Mouse (Mus musculus) lung, embryonic 14.5 days (tissue): ENCODE data around the gene Sirpb1a. TPM values are rescaled to one million over a fixed set of nuclear protein-coding genes. Genes with fewer than 3 reads are reported as not detected.

ENCODE experiments used
- ATAC-seq: fragments of 200-750 bp; cut with Nextera tagmentation; 2 replicates; pipeline ENCODE4 v1.8.0; 2017; ENCODE audit warnings: mild to moderate bottlenecking, moderate TSS enrichment, moderate library complexity; ENCODE audit not compliant: insufficient read depth
- DNase-seq: peaks from one replicate; pipeline ENCODE4 v3.0.0-alpha.2; 2015
- H3K27ac ChIP-seq: fragments of 300-500 bp; sonication (generic); 2 replicates; pipeline ENCODE4 v1.5.1; 2014; ENCODE audit warnings: low read depth, mild to moderate bottlenecking, moderate library complexity
- H3K27me3 ChIP-seq: fragments of 300-500 bp; sonication (generic); 2 replicates; pipeline ENCODE4 v1.6.1; 2014; ENCODE audit warnings: low read length, control low read depth; ENCODE audit not compliant: insufficient read depth
- H3K36me3 ChIP-seq: fragments of 300-500 bp; sonication (generic); 2 replicates; pipeline ENCODE4 v1.6.1; 2014; ENCODE audit warnings: control low read depth; ENCODE audit not compliant: insufficient read depth
- H3K4me1 ChIP-seq: fragments of 300-500 bp; sonication (generic); 2 replicates; pipeline ENCODE4 v1.6.1; 2014; ENCODE audit warnings: antibody characterized with exemption, control low read depth; ENCODE audit not compliant: insufficient read depth
- H3K4me2 ChIP-seq: fragments of 300-500 bp; sonication (generic); 2 replicates; pipeline ENCODE4 v1.6.1; 2014; ENCODE audit warnings: mild to moderate bottlenecking
- H3K4me3 ChIP-seq: fragments of 300-500 bp; sonication (generic); 2 replicates; pipeline ENCODE4 v1.5.1; 2014; ENCODE audit warnings: low read depth, low read length
- H3K9ac ChIP-seq: fragments of 300-500 bp; sonication (generic); 2 replicates; pipeline ENCODE4 v1.6.1; 2014
- H3K9me3 ChIP-seq: fragments of 300-500 bp; sonication (generic); 2 replicates; pipeline ENCODE4 v1.6.1; 2016; ENCODE audit warnings: low read depth, low read length, control low read depth
- CTCF ChIP-seq: IDR thresholded peaks from 2 replicates; pipeline ENCODE4 v1.5.1; 2016; ENCODE audit warnings: antibody characterized with exemption, low read depth
- WGBS: fragments of 180-500 bp; shearing (Covaris S2); extraction: QIAGEN DNeasy Blood & Tissue Kit; methylation state at CpG from one replicate; pipeline ENCODE4 v1.1.7; 2014; 5-methylcytosine and 5-hydroxymethylcytosine counted together
- polyA plus RNA-seq: library from polyadenylated mRNA; unstranded; fragments of >200 nt; fragmentation: Nextera tagmentation; extraction: Ambion mirVana; gene quantifications from 2 replicates; pipeline ENCODE4 v1.2.1, GENCODE M21; 2014

Sirpb1a gene
- polyA plus RNA-seq, 1 experiment from 2014 or later: not detected

DNA sequence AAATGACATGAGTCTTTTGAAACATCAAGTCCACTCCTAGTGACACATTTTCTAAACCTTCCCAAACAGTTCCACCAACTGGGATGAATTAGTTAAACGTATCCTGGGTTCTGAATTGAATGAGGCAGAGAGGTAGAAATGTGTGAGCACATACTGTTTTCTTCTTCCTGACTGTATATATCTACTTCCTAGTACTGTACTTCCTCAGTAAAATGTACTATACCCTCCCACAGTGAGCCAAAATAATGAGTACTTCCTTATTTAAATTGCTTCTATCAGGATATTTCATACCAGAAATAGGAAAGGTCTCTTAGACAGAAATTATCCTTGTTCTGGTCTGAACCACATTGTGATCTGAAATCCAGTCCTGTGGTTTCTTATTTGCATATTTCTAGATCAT is 86.0 kb downstream of the Sirpb1a start:
- Histone ChIP-seq H3K36me3 (no peaks in the 10 kb centered on the region), H3K9me3 (no peaks in the 10 kb centered on the region), H3K4me1 (no peaks in the 10 kb centered on the region), H3K27ac (no peak overlapping the region), H3K9ac (no peak overlapping the region), H3K4me2 (no peak overlapping the region), H3K27me3 (no peaks in the 10 kb centered on the region), H3K4me3 (no peak overlapping the region)
- no peak for ATAC-seq
- no peak for TF ChIP-seq CTCF
- 63% methylated on average over 1 of the region's 1 CpGs for WGBS
- no peak for DNase-seq

DNA sequence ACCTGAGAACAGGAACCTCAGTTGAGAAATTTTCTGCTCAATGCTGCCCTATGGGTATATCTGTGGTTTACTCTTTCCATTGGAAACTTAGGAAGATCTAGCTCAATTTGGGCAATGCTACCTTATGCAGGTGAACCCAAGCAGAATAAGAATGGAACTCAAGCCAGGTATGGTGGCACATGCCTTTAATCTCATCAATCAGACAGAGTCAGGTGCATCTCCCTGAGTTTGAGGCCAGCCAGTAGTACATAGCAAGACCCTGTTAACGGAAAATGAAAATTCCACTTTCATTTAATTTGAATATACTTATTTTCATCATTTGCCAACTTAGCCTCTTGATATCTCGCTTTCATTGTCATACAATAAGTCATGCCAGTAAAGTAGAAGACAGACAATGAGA is 92.1 kb downstream of the Sirpb1a start:
- 59% methylated on average over 2 of the region's 2 CpGs for WGBS
- TF ChIP-seq CTCF: no peak
- no peak for ATAC-seq
- Histone ChIP-seq H3K4me2 (no peak overlapping the region), H3K27me3 (no peaks in the 10 kb centered on the region), H3K9ac (no peak overlapping the region), H3K4me1 (no peaks in the 10 kb centered on the region), H3K27ac (no peak overlapping the region), H3K9me3 (no peaks in the 10 kb centered on the region; the same call in 1 of the 2 replicates), H3K36me3 (no peaks in the 10 kb centered on the region), H3K4me3 (no peak overlapping the region)
- no peak for DNase-seq

DNA sequence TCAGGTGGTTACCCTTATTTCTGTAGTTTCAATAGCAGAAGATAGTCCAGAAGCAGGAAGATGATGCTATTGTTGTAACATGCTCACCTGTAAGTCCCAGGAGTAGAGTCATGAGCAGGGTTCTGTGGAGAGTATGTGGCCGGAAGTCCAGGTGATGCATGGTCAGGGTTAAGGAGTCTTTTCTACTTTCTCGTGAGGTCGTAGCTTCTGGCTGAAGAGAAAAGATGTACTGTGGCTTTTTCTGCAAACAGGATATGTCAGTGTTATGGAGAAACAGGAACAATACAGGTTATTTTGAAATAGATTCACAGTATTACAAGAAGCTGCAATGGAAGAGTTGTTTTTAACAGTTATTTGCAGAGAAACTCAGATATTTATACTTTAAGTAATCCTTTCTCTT is 94.3 kb downstream of the Sirpb1a start, which contains the start of gene Gm9733:
Gene Gm9733 (minus strand): TSS at position 240 of the 400 bp plus-strand sequence.
- no peak for ATAC-seq
- DNase-seq: no peak
- H3K27ac ChIP-seq: no peak within 1 kb of the TSS
- 83% methylated on average over 3 of the region's 3 CpGs for WGBS
- H3K4me2 ChIP-seq: no peak within 1 kb of the TSS
- no peaks in the 10 kb centered on the region; the same call in 1 of the 2 replicates for H3K9me3 ChIP-seq
- H3K4me1 ChIP-seq: no peaks in the 10 kb centered on the region
- no peaks in the 10 kb centered on the region for H3K27me3 ChIP-seq
- no peak for TF ChIP-seq CTCF
- H3K9ac ChIP-seq: no peak within 1 kb of the TSS
- no peak within 1 kb of the TSS for H3K4me3 ChIP-seq
- no peaks in the 10 kb centered on the region for H3K36me3 ChIP-seq

DNA sequence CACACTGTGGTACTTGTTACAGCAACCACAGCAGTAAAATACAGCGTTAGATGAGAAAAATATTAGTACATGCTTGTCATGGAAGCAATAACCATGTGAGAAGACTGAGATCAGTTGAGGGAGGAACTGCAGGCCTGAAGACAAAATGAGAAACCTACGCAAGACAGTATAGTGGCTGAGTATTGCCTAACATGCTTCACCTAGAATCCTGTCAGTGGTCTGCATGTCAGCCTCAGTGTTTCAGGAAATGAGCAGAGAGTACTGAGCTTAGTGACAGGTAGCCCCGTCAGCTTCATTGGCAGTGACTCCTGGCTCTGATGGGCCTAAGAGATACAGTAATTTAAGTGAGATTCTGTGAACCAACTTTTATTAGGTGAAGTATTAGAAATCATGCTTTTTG is 94.8 kb downstream of the Sirpb1a start:
- DNase-seq: no peak
- H3K27me3 ChIP-seq: no peaks in the 10 kb centered on the region
- no peaks in the 10 kb centered on the region; the same call in 1 of the 2 replicates for H3K9me3 ChIP-seq
- H3K27ac ChIP-seq: no peak overlapping the region
- H3K4me3 ChIP-seq: no peak overlapping the region
- no peak for ATAC-seq
- no peak overlapping the region for H3K4me2 ChIP-seq
- no peaks in the 10 kb centered on the region for H3K4me1 ChIP-seq
- 66% methylated on average over 3 of the region's 3 CpGs for WGBS
- H3K36me3 ChIP-seq: no peaks in the 10 kb centered on the region
- no peak for TF ChIP-seq CTCF
- H3K9ac ChIP-seq: no peak overlapping the region

DNA sequence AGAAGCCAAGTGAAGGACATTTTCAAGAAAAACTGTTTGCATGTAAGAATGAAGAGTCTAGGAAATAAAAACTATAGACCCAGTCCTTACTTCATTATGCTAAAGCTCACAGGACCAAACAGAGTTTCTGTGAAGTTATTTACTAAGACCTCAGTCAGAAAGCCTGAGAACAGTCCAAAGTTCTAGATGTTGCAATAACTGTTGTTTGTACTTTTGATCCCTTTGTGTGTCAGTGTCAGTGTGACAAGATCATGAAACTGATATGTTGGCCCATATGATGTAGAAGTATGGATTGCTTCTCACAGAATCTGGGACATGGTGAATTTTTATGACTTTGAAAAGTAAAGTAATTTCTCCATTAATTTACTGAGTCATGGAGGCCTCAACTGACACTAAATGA is 96.8 kb downstream of the Sirpb1a start:
- Histone ChIP-seq H3K36me3 (no peaks in the 10 kb centered on the region), H3K9me3 (no peaks in the 10 kb centered on the region), H3K4me3 (no peak overlapping the region), H3K4me1 (no peaks in the 10 kb centered on the region), H3K4me2 (no peak overlapping the region), H3K9ac (no peak overlapping the region), H3K27me3 (no peaks in the 10 kb centered on the region), H3K27ac (no peak overlapping the region)
- ATAC-seq: no peak
- no peak for DNase-seq
- TF ChIP-seq CTCF: no peak

Other genes starting within 250 kb of the Sirpb1a start
- not detected in 2 replicates for gene Gm9733, start 94.2 kb downstream of the Sirpb1a start, polyA plus RNA-seq
- gene Sirpb1b, start 148.5 kb upstream of the Sirpb1a start, polyA plus RNA-seq: 0.28 TPM in 2 replicates